Mouse (Mus musculus): ENCODE results near the gene Utf1. TPM values are rescaled to one million over a fixed set of nuclear protein-coding genes. Genes with fewer than 3 reads are reported as not detected.

Gene Utf1
- 4.1 TPM for polyA plus RNA-seq (2017; shearing (Covaris generic))

DNA sequence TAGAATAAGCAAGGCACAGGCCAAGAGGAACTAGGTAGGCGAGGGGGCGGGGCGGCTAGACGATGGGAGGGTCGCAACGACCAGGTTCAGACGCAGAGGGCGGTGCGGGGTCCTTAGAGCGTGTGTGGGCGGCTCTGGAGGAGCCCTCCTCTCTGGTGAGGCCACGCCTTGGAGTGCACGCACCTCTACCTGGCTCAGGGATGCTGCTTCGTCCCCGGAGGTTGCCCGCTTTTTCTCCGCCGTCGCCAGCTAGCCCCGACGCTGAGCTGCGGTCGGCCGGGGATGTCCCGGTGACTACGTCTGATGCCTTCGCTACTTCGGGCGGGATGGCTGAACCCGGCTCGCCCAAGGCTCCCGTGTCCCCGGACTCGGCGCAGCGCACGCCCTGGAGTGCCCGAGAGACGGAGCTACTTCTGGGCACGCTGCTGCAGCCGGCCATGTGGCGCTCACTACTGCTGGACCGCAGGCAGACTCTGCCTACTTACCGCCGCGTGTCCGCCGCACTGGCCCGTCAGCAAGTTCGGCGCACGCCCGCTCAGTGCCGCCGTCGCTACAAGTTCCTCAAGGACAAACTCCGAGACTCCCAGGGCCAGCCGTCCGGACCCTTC is at the start of gene Utf1:
Gene Utf1 (plus strand): TSS at position 116 of the 608 bp plus-strand sequence.

DNA sequence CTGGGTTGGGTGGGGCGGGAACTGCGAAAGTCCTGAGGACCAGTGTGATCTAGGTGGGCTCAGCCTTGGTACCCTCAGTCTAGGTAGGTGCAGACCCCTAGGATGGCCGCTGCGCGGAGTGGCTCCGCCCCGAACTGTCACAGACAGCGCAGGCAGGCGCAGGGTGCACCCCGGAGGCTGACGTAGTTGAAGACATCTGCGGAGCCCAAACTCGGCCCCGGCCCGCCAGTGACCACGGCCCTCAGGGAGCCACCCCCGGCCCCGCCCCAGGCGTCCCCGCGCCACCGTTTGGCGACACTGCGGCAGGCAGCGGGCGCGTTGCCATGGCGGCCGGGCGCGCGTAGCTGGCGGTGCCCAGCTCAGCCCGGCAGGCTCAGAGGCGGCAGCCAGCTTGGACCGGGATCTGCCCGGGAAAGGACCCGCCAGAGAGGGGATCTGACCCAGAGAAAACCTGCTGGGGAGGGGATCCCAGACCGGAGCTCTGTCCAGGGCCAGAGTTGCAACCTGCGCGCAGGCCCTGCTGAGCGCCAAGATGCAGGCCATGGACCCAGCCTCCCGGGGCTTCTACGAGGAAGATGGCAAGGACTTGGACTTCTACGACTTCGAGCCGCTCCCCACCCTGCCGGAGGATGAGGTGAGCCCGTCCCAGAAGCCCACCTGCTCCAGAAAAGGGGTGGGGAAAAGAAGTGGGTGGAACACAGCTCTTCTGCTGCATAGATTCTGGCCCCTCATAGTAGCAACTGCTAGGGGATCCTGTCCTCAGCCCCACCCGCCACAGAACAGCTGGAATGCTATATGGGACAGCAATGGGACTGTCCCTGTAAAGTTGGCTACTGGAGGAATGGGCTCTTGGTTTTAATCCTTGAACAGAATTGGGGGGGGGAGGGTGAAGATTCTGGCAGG is 48.7 kb upstream of the Utf1 start, which contains the start of gene Kndc1:
Gene Kndc1 (plus strand): TSS at position 42 of the 903 bp plus-strand sequence.

DNA sequence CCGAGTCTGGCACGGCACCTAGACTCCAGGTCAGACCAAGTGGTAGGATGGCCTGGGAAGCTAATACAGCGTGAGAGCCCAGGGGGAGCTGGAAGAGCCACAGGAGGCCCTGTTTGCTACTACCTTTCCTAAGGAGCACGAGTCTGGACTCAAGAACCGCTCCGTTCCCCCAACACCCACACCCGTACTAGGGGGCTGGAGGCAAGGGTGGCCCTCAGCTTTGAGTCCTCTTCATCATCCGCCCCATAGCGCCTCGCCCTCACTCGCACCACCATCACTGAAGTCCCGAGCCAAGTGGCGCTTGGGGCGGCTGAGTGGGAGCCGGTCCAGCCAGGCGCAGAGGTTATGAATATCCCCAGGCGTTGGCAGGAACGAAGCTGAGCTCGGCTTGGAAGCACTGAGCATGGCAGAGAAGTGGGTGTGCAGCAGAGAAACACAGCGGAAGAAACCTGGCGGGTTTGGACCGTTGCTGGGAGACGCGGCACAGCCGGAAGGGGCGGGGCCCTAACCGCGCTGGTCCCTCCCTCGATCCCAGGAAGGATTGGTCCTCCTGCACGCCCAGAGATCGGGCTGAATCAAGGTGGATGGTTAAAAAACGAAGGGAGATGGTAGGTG is 34.8 kb downstream of the Utf1 start, which contains the start of gene 6430531B16Rik:
Gene 6430531B16Rik (minus strand): TSS at position 478 of the 615 bp plus-strand sequence.

DNA sequence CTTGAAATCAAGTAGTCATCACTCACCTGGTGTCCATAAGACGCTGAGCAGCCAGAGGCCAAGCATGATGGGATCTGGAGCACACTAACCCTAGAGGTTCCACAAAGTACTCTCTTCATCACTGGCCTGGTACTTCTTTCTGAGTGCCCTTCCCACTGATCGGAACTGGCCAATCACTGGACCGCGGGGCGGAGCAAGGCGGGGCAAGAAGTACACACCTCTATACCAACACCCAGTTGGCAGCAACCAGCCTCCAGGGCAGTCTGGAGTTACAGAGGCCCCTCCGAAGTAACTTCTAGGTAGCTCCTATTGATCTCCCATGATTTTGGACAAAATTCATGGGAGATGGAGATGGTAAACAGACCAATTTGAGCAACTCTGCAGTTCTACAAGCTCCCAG is 48.8 kb downstream of the Utf1 start, which contains the start of gene Adam8:
Gene Adam8 (minus strand): TSS at position 157 of the 400 bp plus-strand sequence.

Other genes with a start within 250 kb of the Utf1 start
- gene Adgra1, start 109.6 kb upstream of the Utf1 start, polyA plus RNA-seq (2017; shearing (Covaris generic)) = not detected
- 0.53 TPM for gene Kndc1, start 49.1 kb upstream of the Utf1 start, polyA plus RNA-seq (2017; shearing (Covaris generic))
- 0.24 TPM for gene 6430531B16Rik, start 35.0 kb downstream of the Utf1 start, polyA plus RNA-seq (2017; shearing (Covaris generic))
- 18.0 TPM for gene Adam8, start 48.8 kb downstream of the Utf1 start, polyA plus RNA-seq (2017; shearing (Covaris generic))
- 66.2 TPM for gene Zfp511, start 92.6 kb downstream of the Utf1 start, polyA plus RNA-seq (2017; shearing (Covaris generic))
- 34.2 TPM for gene Tubgcp2, start 92.9 kb downstream of the Utf1 start, polyA plus RNA-seq (2017; shearing (Covaris generic))
- gene Msx3, start 105.3 kb downstream of the Utf1 start, polyA plus RNA-seq (2017; shearing (Covaris generic)) = not detected
- not detected for gene Caly, start 138.8 kb downstream of the Utf1 start, polyA plus RNA-seq (2017; shearing (Covaris generic))
- gene Prap1, start 149.6 kb downstream of the Utf1 start, polyA plus RNA-seq (2017; shearing (Covaris generic)) = not detected
- 12.2 TPM for gene Fuom, start 158.7 kb downstream of the Utf1 start, polyA plus RNA-seq (2017; shearing (Covaris generic))
- 3.5 TPM for gene Paox, start 172.0 kb downstream of the Utf1 start, polyA plus RNA-seq (2017; shearing (Covaris generic))
- gene Echs1, start 172.7 kb downstream of the Utf1 start, polyA plus RNA-seq (2017; shearing (Covaris generic)) = 60.8 TPM
- gene Mtg1, start 193.8 kb downstream of the Utf1 start, polyA plus RNA-seq (2017; shearing (Covaris generic)) = 30.8 TPM
- gene Sprn, start 211.1 kb downstream of the Utf1 start, polyA plus RNA-seq (2017; shearing (Covaris generic)) = not detected
- gene Olfr522, start 221.0 kb downstream of the Utf1 start, polyA plus RNA-seq (2017; shearing (Covaris generic)) = not detected
- not detected for gene Olfr523, start 229.4 kb downstream of the Utf1 start, polyA plus RNA-seq (2017; shearing (Covaris generic))

All from activated CD4-positive, CD25-positive, alpha-beta regulatory T cell, adult 9 weeks (primary cell).